Mouse (Mus musculus): ENCODE data around the gene Antxr2.

Antxr2 gene

DNA sequence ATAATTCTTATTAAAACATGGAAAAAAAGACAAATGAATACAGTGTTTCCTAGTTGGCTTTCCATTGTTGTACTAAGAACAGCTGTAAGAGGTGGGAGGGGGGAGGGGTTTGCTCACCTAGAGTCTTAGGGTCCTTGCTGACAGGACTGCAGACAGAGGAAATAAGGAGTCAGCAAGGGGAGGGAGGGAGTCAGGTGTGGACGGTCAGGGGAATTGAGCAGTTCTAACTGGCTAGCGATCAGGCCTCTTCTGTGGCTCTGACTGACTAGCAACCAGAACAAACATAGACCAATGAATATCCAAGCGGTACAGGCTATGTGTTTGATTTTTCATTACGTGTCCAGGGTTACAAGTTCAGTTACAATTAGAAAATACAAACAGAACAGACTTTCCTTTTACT is 35.0 kb downstream of the Antxr2 start:
- no peak for DNase-seq (ENCODE audit: low spot score)

DNA sequence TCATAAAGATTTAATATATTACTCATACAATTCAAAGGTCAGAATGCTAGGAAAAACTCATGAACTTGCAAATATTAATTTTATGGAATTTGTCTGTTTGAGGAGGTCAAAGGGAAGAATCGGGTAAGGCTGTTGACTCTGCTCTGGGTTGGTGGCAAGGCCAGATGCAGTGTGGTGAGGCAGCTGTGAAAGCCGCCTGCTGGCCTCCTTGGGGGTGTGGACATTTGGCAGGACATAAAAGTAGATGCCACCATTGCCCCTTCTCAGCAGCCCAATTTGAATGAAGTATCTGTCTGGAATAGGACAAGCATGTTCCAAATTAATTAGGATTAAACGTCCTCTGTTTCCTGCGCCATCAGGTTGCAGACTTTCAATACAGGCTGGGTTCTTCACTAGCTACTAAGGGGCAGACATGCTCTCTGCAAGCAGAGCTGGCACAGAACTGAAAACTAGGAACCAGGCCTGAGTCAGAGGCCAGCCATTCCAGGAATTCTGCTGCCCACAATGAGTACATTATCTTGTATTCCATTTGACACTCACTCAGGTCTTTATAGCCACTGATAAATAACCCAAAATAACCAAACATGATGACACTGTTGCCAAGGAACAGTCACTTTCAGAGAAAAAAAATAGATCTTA is 44.1 kb downstream of the Antxr2 start:
- DNase-seq (ENCODE audit: low spot score), result no peak

DNA sequence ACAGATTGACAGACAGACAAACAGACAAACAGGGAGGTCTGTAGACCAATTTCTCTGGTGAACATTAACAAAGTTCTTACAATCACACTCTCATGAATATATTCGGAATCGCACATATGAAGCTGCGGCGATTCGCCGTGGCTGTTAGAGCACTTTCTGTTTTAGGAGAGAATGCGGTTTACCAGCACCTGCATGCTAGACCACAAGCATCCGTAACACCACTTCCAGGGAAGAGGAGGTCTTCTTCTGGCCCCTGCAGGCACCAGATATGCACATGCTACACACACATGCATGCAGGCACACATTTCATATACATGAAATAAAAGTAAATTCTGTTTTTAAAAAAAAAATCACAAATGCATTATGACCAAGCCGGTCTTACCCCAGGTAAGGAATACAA is 47.5 kb downstream of the Antxr2 start:
- DNase-seq (ENCODE audit: low spot score), result no peak

DNA sequence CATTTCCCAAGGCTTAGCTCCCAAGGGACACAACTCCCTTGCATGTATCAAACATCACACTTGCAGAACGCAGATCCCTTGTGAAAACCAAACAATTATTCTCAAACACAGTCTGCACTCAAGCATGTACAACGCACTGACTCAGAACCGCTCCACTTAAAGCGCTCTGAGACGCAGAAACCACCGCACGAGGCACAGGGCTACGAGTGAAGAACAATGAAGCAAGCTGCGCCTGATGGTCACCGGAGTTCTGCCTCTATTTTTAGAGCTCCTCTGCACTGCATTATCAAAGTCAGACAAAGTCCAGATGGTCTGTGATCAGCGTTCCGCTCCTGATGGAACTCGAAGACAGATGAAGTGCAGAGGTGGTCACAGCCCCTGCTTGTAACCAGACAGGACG is 50.4 kb downstream of the Antxr2 start:
- DNase-seq (ENCODE audit: low spot score), result peak; percentile 50

DNA sequence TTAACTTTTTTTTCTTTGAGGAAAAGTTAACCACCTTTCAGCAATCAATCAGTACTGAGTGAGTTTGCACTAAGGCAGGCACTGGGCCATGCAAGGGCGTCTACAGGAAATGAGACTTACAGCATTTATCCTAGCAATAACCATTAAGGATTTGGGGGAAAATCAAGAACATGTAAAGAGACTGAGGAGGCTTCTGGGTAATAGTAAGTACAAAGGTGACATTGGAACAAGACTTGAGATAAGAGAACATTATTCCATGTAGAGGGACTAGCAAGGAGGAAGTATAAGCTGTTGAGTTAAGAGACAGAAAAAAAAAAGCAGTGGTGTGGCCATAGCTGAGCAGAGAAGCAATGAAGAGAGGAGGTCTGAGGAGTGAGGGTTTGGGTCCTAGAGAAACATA is 57.5 kb downstream of the Antxr2 start:
- no peak for DNase-seq (ENCODE audit: low spot score)

DNA sequence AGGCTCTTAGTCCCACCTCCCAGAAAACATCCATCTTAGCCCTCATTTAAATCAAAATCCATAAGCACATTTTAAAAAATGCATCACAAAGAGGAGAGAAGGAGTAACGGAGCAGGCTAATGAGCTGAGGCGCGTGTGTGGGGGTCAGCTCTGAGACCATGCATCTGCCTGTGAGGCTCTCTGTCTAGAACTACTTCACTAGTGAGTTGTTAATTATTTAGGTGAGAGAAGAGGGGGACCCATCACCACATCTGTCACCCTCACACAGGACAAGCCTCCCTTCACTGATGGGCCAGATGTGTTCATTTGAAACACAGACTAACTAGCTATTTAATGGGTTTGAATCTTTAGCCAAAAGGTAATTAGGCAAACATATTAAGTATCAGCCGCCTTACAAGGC is 58.8 kb downstream of the Antxr2 start:
- DNase-seq (ENCODE audit: low spot score), result no peak

DNA sequence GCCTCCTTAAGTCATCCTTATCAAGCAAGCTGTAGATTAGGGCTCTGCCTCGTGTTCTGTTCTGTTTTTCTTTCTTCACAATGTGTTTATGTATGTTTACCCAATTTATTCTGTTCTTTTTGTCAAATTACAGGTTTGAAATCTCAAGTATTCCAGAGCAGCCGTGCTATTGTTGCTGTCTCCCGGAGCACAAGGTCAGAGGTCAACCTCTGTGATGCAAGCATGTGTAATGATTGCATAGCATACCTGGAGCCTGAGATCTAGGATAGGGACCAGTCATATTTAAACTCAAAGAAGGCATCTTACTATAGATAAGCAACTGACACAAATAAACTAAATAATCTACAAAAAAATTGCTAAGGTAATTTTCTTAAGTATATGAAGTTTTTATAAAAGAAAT is 59.6 kb downstream of the Antxr2 start:
- no peak for DNase-seq (ENCODE audit: low spot score)

DNA sequence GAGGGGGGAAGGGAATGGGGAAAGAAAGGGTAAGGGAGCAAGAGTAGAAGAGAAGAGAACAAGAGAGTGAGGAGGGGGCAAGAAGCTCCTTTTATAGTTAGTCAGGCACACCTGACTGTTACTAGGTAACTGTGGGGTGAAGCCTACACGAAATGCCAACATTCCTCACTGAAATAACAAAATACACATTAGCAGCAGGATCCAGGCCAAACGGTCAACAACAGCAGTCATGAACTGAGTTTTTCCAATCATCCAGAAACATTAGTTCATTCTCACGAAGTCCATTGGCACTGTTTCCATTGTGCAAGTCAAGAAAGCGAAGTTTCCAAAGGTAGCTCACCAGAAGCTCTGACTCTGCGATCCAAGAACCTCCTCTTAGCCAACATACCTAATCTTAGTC is 63.8 kb downstream of the Antxr2 start:
- DNase-seq (ENCODE audit: low spot score), result no peak

DNA sequence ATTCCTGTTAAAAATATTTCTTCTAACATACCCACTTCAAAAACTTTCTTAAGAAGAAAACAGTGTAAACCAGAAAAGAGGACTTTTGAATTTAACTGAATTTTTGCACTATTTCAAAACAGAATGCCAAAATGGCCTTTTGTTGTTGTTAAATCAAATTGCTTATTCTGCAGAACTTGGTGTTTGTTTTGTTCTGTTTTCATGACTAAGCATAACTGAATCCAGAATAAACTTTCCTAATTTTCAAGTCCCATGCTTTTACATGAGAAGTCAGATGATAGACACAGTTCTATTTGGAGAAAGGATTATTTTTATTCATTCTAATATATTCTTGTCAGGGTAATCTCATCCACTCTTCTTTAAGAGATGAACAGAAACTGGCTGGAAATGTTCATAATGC is 64.7 kb downstream of the Antxr2 start:
- DNase-seq (ENCODE audit: low spot score), result no peak

DNA sequence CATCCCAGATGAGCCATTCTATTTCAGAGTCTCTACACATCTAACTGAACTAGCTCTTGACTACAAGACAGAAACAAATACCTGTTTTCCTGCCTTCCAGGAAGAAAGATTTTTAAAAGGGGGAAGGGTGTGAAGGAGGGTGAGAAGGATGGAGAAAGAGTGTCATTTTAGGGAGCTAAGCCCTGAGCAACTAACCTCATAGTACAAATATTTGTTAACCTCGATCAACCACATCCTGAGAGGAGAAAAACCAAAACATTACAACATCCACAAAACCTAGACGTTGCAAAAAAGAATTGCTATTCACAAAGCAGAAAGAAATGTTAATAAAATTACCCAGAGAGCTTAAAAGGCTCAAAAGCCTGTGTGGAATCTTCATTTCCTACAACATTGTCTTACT is 66.4 kb downstream of the Antxr2 start:
- DNase-seq (ENCODE audit: low spot score), result no peak

DNA sequence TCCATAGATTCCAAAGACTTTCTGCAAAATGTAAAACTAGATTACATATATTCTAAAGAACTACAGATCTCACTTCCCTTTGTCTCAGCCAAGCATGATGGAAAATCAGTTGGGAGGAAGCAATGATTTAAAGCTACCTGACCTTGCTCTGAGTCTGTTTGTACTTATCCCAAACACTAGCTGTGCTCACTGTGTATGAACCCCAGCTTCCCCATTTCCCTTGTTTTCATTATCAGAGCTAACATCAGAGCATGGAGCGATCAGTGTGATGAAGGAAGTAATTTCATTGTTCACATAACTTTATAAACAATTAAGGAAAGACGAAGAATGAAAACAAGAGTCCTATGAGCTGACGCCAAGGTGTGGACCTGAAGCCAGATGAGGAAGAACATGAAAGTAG is 68.3 kb downstream of the Antxr2 start:
- no peak for DNase-seq (ENCODE audit: low spot score)

DNA sequence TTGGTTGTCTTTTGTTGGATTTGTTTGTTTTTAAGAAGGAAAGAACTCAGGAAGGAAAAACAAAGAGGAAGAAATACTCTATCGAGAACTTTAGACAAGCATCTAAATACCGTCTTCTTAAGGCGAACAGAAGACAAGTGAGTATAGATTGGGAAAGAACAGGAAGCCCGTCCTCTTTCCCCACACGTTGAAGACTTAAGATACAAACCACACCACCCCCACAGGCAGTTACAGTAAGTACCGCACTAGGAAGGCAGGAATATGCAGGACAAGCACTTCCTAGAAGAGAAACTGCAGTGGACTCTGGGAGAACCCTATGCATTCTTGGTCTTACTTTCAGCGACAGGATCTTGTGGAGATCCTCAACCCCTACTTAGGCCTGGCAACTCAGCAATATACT is 69.1 kb downstream of the Antxr2 start:
- DNase-seq (ENCODE audit: low spot score), result no peak

DNA sequence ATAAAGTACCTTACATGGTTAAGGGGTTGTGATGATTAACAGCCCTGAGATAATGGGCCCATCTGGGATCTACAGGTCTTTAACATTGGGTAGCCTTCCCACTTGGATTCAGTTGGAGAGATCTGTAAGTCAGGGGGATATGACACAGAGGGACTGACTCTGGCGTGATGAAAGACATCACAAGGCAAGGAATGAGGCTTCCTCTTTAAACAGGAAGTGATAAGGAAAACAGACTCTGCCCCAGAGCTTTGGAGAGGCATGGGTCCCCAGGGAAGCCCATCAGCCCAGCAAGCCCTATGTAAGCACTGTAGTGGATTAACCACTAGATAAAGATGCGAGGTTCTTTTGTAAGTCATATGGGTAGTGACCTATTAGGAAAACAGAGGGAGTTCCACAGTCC is 71.2 kb downstream of the Antxr2 start:
- no peak for DNase-seq (ENCODE audit: low spot score)

DNA sequence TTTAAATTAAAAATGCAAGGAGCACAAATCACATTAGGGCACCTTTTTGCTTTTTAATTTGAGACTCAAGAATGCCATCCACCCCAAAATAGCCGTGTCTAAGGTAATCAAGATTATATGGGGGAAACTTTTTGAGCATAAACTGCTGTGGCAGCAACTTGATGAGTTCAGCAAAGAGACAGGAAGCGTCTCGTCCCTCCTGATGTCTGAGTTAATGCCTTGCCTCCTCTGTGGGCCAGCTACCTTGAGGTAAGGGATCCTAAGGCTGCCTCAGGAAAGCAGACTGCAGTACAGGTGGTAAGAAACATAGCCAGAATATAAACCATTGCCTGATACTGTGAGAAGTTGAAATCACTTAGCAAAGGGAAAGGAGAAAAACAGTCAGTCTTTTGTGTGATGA is 71.8 kb downstream of the Antxr2 start:
- DNase-seq (ENCODE audit: low spot score), result no peak

DNA sequence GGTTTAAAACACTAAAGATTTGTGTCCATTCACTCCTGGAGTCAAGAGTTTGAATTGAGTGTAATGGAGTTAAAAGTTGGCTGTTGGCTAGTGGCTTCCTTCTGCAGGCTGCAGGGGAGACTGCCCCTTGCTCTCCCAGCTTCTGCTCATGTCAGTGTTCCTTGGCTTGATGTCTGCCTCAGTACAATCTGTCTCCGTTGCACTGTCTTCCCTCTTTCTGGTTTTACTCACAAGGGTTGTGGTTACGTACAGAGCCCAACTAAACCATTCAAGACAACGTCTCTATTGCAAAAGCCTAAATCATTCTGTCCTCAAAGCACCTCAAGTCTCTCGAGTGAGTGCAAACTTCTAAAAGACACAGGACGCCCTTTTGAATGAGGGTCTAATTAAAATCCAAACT is 73.3 kb downstream of the Antxr2 start:
- DNase-seq (ENCODE audit: low spot score), result no peak

DNA sequence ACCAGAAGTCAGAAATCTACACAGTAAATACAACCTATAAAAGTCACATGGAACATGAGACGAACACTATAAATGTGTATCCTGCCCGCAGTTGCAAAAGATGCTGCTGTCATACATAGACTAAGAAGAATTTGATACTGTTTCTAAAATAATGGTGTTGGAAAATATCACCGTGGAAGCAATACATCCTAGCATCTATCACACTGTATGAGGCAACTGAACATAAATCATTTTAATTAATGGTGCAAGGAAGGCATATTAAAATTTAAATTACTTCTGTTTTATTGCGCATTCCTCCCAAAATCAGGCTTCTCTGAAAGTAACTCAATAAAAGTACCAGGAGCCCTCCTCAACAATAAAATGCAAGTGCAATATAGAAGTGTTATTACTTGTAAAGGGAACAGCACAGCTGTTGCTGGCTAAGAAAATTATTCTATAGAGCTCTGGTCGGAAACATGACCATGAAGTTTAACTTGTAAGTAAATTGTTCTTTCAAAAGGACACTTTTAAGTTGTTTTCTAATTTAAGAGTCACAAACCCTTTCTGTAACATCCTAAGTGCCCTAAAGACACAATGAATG is 76.6 kb downstream of the Antxr2 start:
- no peak for DNase-seq (ENCODE audit: low spot score)

DNA sequence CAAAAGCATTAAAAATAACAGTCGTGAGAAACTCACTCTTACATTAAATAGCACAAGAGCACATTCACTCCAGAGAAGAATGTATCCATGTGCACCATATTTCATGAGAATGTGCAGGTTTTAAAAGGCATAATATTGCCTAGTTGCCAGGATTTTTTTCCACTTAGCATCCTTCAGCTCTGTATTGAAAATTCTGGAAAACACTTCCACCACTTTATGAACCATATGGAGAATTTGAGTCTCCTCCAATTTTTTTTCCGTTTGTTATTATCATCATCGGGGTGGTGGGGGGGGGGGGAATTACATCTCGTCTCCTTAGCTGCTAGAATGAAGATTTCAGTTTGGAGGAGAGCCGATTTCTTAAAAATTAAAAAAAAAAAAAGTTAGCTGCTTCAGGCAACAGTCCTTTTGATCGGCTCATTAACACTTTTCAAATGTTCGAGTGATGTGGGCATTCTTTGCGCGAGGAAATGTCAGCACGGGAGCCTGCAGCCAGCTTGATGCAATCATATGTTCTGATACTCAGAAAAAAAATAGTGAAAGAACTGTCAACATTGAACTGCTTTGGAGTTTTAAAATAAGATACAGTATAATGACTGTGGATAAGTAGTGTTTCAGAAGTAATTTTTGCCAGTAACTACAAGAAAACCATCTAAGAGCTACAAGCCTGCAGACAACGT is 77.5 kb downstream of the Antxr2 start:
- DNase-seq (ENCODE audit: low spot score), result no peak

DNA sequence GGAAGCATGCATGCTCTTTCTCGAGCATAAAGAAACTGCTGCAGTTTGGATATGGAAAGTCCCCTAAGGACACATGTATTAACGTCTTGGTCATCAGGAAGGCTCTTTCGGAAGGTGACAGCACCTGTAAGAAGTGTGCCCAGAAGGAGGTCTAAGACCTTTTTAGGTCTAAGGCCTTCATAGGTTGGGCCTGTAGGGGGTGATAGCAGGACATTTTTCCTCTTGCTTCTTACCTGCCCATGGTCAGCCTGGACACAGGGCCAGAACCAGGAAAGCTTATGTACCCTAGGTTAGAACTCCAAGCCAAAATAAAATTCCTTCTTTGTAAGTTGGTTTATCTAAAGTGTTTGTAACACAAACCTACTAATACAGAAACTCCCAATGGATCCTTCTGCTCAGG is 83.6 kb downstream of the Antxr2 start:
- no peak for DNase-seq (ENCODE audit: low spot score)

DNA sequence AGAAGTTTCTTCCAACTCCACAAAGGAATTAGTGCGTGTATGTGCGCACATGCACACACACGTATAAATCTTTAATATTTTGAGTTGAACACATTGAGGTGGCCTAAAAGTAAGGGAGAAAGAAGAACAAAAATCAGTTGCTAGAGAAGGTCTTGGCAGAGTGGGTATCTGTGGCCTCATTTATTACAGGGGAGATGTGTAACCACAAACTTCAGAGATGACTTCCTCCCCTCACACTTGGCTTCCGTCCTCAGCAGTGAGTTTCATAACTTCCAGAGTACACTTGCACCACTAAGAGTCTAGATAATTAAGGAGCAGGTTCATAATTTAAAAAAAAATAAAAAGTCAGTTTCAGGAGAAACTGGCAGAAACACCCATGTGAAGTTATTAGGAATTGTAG is 84.6 kb downstream of the Antxr2 start:
- no peak for DNase-seq (ENCODE audit: low spot score)

DNA sequence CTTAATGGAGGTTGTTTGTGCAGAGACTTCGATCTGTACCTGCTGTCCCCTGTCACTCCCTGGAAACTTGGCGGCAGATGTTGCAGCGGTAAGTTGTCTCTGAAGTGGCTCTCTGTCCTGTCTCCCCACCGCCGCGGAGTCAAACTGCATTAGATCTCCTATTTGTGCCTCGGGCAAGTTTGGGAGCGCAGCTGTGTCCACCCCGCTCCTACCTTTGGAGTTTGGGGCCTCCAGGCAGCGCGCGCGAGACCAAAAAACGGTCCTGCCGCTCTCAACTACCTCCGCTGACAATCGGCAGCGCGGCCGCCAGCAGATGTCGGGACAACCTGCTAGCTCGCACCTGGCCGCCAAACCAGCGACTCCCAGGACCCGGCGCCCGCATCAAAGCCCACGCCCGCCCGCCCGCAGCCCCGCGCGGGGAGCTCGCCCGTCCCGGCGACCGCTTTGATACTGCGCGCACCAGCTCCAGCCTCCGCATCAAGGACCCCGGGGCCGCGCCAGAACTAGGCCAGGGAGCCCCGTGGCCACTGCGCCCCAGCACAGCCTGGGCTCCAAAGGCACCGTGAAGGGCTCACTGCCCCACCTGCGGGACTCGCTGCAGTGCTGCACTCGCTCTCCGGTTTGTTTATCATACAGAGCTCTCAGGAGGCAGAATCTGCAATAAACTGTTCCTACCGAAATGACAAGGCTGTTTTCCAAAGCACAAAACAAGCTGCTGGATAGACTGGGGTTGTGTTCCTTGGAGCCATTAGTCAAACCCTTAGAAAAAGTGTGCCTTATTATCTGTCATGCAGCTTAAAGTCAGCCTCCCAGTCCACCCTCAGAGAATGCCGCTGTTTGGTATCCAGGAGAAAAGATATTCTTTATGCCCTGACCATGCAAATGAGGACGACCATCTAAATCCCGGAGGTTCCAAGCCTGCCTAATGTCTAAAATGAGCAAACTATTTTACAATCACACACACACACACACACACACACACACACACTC is 95.4 kb downstream of the Antxr2 start:
- peak; percentile 63 for DNase-seq (ENCODE audit: low spot score)

DNA sequence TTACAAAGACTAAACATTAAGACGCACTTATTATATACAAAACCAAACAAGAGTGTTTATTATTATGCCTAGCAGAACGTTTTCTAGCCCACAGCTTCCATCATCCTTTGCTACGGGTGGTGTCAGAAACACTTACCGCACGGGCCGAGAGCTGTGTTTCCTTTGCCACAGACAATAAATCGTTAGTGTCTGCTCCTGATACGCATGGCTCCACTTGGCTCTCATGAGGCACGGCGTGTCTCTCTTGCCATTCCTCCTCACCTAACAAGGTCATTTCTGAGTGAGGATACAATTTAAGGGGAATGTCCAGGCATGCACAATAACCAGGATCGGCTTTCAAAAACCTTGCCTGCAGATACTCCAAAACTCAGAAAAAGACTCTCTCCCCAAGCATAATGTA is 113.2 kb downstream of the Antxr2 start:
- peak; percentile 19 for DNase-seq (ENCODE audit: low spot score)

DNA sequence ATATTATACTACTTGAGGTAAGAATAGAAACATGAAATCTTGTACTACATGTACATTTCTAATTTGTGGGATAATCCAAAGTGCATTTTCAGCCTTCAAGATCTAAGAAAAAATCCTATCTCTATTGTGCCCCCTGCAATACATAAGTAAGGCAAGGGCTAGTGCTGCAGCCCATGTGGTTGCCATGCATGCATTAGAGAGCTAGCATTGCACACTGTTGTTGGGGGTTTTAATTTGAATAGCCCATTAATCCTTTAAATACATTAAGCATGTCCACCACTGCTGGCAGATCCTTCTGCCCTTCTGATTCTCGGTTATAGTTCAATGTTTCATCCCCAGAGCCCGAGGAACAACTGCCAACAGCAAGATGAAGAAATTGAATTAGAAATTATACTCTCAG is 116.0 kb downstream of the Antxr2 start:
- no peak for DNase-seq (ENCODE audit: low spot score)

DNA sequence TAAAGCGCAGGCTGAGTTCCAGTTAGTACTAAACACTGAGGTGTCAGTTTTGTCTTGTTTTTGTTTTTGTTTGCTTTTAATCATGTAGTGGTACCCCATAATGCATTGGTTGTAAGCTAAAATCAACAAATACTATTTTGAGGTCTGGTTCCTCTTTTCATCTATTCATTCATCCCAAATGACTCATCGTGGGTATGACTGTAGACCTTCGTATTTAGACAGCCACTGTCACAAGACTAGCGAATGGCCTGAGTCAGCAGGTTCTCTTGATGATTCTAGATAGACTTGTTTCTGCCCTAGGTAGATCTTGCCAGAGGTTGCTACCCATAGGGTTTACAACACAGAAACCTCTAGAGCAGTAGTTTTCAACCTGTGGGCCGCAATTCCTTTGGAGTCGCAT is 116.9 kb downstream of the Antxr2 start:
- DNase-seq (ENCODE audit: low spot score), result no peak
